Mouse (Mus musculus): ENCODE measurements at regions not wholly inside any gene's neighbourhood (a gene's known extent, or its start where the extent isn't known, plus 50 kb on each side); places are given as distances from the start of the nearest gene placed in this dataset.

DNA sequence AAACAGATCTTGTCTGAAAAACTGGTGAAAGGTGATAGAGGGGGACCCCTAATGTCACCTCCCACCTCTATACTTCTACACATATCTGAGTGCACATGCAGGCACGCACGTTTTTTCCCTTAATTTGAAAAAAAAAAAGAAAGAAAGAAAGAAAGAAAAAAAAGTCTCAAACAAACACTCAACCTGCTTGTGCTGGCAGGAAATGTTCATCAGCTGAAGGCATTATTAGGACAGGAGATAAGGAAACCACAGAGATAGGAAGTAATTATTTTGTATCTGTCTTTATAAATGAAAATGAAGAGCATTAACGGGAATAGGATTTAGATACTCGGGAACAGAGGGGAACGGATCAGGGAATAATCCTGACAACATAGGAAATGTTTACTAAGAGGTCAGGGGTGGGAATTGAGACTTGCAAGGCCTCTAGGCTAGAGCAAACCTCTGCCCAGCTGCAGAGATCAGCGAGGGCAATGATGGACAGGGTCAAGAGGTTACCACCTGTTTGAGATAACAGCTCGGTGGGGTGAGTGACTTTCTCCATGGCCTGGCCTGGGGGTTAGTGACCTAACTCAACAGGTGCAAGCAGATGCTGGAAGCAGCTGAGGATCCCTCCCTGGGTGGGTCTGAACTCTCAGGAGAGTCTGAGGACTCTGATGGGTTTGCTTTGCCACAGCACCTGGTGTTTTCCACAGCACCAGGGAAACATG lies 129.7 kb upstream of the Cadm1 start:
- Histone ChIP-seq H3K27me3 (ENCODE audit: control insufficient read depth, insufficient read depth, low read length) (peaks cover 97% of the 10 kb centered on the region), H3K4me1 (ENCODE audit: control insufficient read depth, insufficient read depth) (no peaks in the 10 kb centered on the region), H3K9ac (replicated peaks; ENCODE audit: low read depth, low read length) (no peak overlapping the region), H3K4me3 (ENCODE audit: low read depth, low read length) (no peak overlapping the region), H3K27ac (ENCODE audit: low read depth) (no peak overlapping the region), H3K36me3 (replicated peaks; ENCODE audit: control insufficient read depth, insufficient read depth, low read length) (no peaks in the 10 kb centered on the region), H3K4me2 (ENCODE audit: low read depth, low read length) (no peak overlapping the region), H3K9me3 (replicated peaks; ENCODE audit: control insufficient read depth, low read length) (no peaks in the 10 kb centered on the region)
- DNase-seq (ENCODE audit: low spot score) (no peak), ATAC-seq (ENCODE audit: insufficient read depth, low read depth) (no peak)
- TF ChIP-seq CTCF (IDR thresholded peaks at IDR 0.05; ENCODE audit: low read depth) (no peak), EP300 (IDR thresholded peaks at IDR 0.05; ENCODE audit: low read depth) (no peak)
- 44% methylated on average over 7 of the region's 7 CpGs for WGBS

DNA sequence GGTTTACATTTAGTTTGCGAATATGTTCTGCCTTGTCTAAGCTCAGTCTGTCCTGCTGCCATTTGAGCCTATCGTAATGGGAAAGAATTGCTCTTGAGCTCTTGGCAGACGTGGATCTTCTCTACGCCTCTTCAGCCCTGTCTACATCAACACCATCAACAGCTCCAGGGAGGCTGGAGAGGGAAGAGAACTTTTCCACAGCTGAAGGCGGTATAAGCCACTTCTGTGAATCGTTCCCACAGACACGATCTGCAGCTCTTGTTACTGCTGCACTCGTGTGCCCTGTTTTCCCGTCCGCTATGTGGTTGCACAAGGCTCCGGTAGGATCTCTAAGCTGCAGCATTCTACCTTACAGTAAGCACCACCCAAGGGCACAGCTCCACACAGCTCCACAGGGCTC lies 128.5 kb upstream of the Cadm1 start:
- H3K4me3 ChIP-seq (ENCODE audit: low read depth, low read length): no peak overlapping the region
- no peak overlapping the region for H3K9ac ChIP-seq (replicated peaks; ENCODE audit: low read depth, low read length)
- 78% methylated on average over 11 of the region's 11 CpGs for WGBS
- no peak for DNase-seq (ENCODE audit: low spot score)
- no peak overlapping the region for H3K27ac ChIP-seq (ENCODE audit: low read depth)
- H3K27me3 ChIP-seq (ENCODE audit: control insufficient read depth, insufficient read depth, low read length): peaks cover 97% of the 10 kb centered on the region
- H3K9me3 ChIP-seq (replicated peaks; ENCODE audit: control insufficient read depth, low read length): no peaks in the 10 kb centered on the region
- ATAC-seq (ENCODE audit: insufficient read depth, low read depth): no peak
- no peak overlapping the region for H3K4me2 ChIP-seq (ENCODE audit: low read depth, low read length)
- no peak for TF ChIP-seq EP300 (IDR thresholded peaks at IDR 0.05; ENCODE audit: low read depth)
- no peaks in the 10 kb centered on the region for H3K36me3 ChIP-seq (replicated peaks; ENCODE audit: control insufficient read depth, insufficient read depth, low read length)
- no peaks in the 10 kb centered on the region for H3K4me1 ChIP-seq (ENCODE audit: control insufficient read depth, insufficient read depth)

DNA sequence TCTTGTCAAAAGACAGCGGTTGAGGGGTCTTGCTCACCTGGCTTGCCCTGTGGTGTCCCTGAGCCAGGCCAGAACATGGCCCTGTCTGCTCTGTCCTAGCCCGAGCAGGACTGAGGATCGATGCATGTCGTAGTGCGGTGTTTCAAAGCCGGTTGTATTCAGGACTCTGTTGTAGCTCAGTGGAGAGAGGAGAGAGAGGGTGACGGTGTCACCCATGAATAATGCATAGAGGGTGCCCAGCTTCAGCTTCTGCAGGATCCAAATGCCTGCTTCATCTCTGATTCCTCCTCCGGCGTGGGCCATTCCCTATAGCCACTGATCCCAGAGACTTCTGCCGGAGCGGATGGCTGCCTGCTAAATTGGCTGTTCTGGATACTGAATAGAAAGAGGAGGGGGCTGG lies 126.7 kb upstream of the Cadm1 start:
- TF ChIP-seq EP300 (IDR thresholded peaks at IDR 0.05; ENCODE audit: low read depth): no peak
- no peak for TF ChIP-seq CTCF (IDR thresholded peaks at IDR 0.05; ENCODE audit: low read depth)
- no peak for ATAC-seq (ENCODE audit: insufficient read depth, low read depth)
- no peak overlapping the region for H3K4me3 ChIP-seq (ENCODE audit: low read depth, low read length)
- H3K9me3 ChIP-seq (replicated peaks; ENCODE audit: control insufficient read depth, low read length): no peaks in the 10 kb centered on the region
- no peak overlapping the region for H3K4me2 ChIP-seq (ENCODE audit: low read depth, low read length)
- no peak for DNase-seq (ENCODE audit: low spot score)
- H3K27me3 ChIP-seq (ENCODE audit: control insufficient read depth, insufficient read depth, low read length): peaks cover 90% of the 10 kb centered on the region
- no peak overlapping the region for H3K9ac ChIP-seq (replicated peaks; ENCODE audit: low read depth, low read length)
- peaks cover 5% of the 10 kb centered on the region; the same call in 1 of the 2 replicates for H3K4me1 ChIP-seq (ENCODE audit: control insufficient read depth, insufficient read depth)
- no peaks in the 10 kb centered on the region for H3K36me3 ChIP-seq (replicated peaks; ENCODE audit: control insufficient read depth, insufficient read depth, low read length)
- H3K27ac ChIP-seq (ENCODE audit: low read depth): no peak overlapping the region
- 69% methylated on average over 11 of the region's 11 CpGs for WGBS

DNA sequence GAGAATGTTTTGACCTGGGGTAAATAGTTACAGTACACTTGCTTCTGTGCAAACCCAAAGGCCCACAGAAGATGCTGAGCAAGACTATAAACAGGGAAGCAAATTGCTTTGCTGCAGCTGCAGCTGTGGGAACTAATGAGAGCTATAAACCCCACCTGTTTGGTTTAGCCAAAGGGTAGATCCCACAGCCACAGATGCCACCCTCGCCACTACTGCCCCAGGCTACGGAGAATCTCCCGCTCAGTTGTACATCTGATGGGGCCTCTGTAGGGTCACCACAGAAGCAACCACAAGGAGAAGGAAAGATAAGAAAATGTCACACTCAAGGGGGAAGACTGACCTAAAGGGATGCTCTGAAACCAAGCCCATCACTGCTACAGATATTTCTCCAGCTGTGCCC lies 125.2 kb upstream of the Cadm1 start:
- no peak for ATAC-seq (ENCODE audit: insufficient read depth, low read depth)
- no peaks in the 10 kb centered on the region for H3K9me3 ChIP-seq (replicated peaks; ENCODE audit: control insufficient read depth, low read length)
- H3K27me3 ChIP-seq (ENCODE audit: control insufficient read depth, insufficient read depth, low read length): peaks cover 90% of the 10 kb centered on the region
- no peak overlapping the region for H3K4me2 ChIP-seq (ENCODE audit: low read depth, low read length)
- peaks cover 5% of the 10 kb centered on the region; the same call in 1 of the 2 replicates for H3K4me1 ChIP-seq (ENCODE audit: control insufficient read depth, insufficient read depth)
- no peak overlapping the region for H3K9ac ChIP-seq (replicated peaks; ENCODE audit: low read depth, low read length)
- no peak for DNase-seq (ENCODE audit: low spot score)
- H3K36me3 ChIP-seq (replicated peaks; ENCODE audit: control insufficient read depth, insufficient read depth, low read length): no peaks in the 10 kb centered on the region
- no peak overlapping the region for H3K4me3 ChIP-seq (ENCODE audit: low read depth, low read length)
- WGBS: 89% methylated on average over 3 of the region's 3 CpGs
- TF ChIP-seq EP300 (IDR thresholded peaks at IDR 0.05; ENCODE audit: low read depth) (no peak), CTCF (IDR thresholded peaks at IDR 0.05; ENCODE audit: low read depth) (no peak)
- no peak overlapping the region for H3K27ac ChIP-seq (ENCODE audit: low read depth)

DNA sequence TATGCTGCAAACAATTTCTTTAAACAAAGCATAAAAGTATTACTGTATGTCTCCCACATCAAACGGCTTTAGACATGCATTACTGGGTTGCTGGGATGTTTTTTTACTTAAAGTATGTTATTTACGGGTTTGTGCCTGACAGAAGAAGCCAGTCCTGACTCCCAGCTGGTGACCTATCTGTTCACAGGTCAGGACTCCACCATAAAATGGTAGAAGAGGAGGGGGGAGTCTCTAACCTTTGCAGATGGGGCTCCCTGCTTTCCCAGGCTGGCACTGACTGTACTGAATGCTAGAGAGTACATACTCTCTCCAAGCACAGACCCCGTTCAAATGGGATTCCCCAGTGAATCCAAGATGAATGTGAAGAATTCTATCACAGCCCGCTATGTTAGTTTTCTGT lies 124.4 kb upstream of the Cadm1 start:
- DNase-seq (ENCODE audit: low spot score) (no peak), ATAC-seq (ENCODE audit: insufficient read depth, low read depth) (no peak)
- Histone ChIP-seq H3K27me3 (ENCODE audit: control insufficient read depth, insufficient read depth, low read length) (peaks cover 90% of the 10 kb centered on the region), H3K4me2 (ENCODE audit: low read depth, low read length) (no peak overlapping the region), H3K4me1 (ENCODE audit: control insufficient read depth, insufficient read depth) (peaks cover 5% of the 10 kb centered on the region; the same call in 1 of the 2 replicates), H3K9me3 (replicated peaks; ENCODE audit: control insufficient read depth, low read length) (no peaks in the 10 kb centered on the region), H3K4me3 (ENCODE audit: low read depth, low read length) (no peak overlapping the region), H3K27ac (ENCODE audit: low read depth) (no peak overlapping the region), H3K9ac (replicated peaks; ENCODE audit: low read depth, low read length) (no peak overlapping the region), H3K36me3 (replicated peaks; ENCODE audit: control insufficient read depth, insufficient read depth, low read length) (no peaks in the 10 kb centered on the region)
- 74% methylated on average over 4 of the region's 4 CpGs for WGBS
- no peak for TF ChIP-seq EP300 (IDR thresholded peaks at IDR 0.05; ENCODE audit: low read depth)
- TF ChIP-seq CTCF (IDR thresholded peaks at IDR 0.05; ENCODE audit: low read depth): no peak
